Mouse (Mus musculus) brain, embryonic 14.5 days (tissue): ENCODE measurements around the gene Acacb.

Source experiments
- CTCF ChIP-seq: fragments of 200-500 bp; IDR thresholded peaks from 2 replicates; pipeline ENCODE4 v1.5.1; 2012; ENCODE audit warnings: inconsistent platforms, mild to moderate bottlenecking, moderate library complexity, borderline replicate concordance; ENCODE audit not compliant: insufficient read depth, insufficient read length; ENCODE audit errors: extremely low read depth
- POLR2A ChIP-seq: fragments of 200-500 bp; IDR thresholded peaks from 2 replicates; pipeline ENCODE4 v1.6.1; 2012; ENCODE audit warnings: mild to moderate bottlenecking, inconsistent platforms, borderline replicate concordance; ENCODE audit not compliant: poor library complexity, insufficient read depth, insufficient read length, severe bottlenecking; ENCODE audit errors: extremely low read depth

DNA sequence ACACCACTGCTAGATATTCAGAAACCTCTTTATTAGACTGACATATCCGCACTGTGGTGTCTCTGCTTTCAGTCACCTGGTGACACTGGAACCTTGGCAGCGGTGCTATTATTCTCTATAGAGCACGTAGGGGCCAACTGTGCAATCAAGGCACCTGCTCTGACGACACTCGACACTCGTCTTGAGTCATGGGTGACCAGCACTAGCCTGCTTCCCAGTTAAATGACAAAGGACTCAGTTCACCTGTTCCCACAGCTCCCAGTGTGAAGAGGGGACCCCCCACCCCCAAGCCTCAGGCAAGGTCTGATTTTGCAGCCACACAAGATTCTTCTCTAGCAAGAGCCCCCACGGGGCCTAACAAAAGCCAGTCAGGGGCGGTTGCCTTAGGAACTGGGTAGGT lies 129.0 kb downstream of the Acacb start:
- TF ChIP-seq CTCF (no peak), POLR2A (no peak)
